Mouse (Mus musculus) embryonic facial prominence, embryonic 14.5 days (tissue): ENCODE measurements around the gene St3gal5. TPM values are rescaled to one million over a fixed set of nuclear protein-coding genes. Genes with fewer than 3 reads are reported as not detected.

Experiments used
- ATAC-seq: fragments of 200-750 bp; cut with Nextera tagmentation; 2 replicates; pipeline ENCODE4 v1.8.0; 2017; ENCODE audit warnings: low read depth, moderate number of reproducible peaks, moderate TSS enrichment
- DNase-seq: peaks from one replicate; pipeline ENCODE4 v3.0.0-alpha.2; 2015; ENCODE audit warnings: low spot score
- H3K27ac ChIP-seq: fragments of 300-500 bp; sonication (generic); replicated peaks from 2 replicates; pipeline ENCODE4 v1.5.1; 2014; ENCODE audit warnings: low read depth, mild to moderate bottlenecking, low read length, moderate library complexity
- H3K27me3 ChIP-seq: fragments of 300-500 bp; sonication (generic); replicated peaks from 2 replicates; pipeline ENCODE4 v1.6.1; 2014; ENCODE audit warnings: low read length; ENCODE audit not compliant: control insufficient read depth, insufficient read depth
- H3K36me3 ChIP-seq: fragments of 300-500 bp; sonication (generic); 2 replicates; pipeline ENCODE4 v1.6.1; 2014; ENCODE audit warnings: low read length, mixed read lengths; ENCODE audit not compliant: control insufficient read depth, insufficient read depth
- H3K4me1 ChIP-seq: fragments of 300-500 bp; sonication (generic); 2 replicates; pipeline ENCODE4 v1.6.1; 2014; ENCODE audit warnings: antibody characterized with exemption, low read length; ENCODE audit not compliant: control insufficient read depth, insufficient read depth
- H3K4me2 ChIP-seq: fragments of 300-500 bp; sonication (generic); 2 replicates; pipeline ENCODE4 v1.6.1; 2014; ENCODE audit warnings: low read depth, mild to moderate bottlenecking, low read length, moderate library complexity, mixed read lengths
- H3K4me3 ChIP-seq: fragments of 300-500 bp; sonication (generic); 2 replicates; pipeline ENCODE4 v1.5.1; 2014; ENCODE audit warnings: low read depth, mild to moderate bottlenecking, low read length
- H3K9ac ChIP-seq: fragments of 300-500 bp; sonication (generic); 2 replicates; pipeline ENCODE4 v1.6.1; 2014; ENCODE audit warnings: low read depth, mild to moderate bottlenecking, low read length, moderate library complexity, mixed read lengths
- H3K9me3 ChIP-seq: fragments of 300-500 bp; sonication (generic); 2 replicates; pipeline ENCODE4 v1.6.1; 2016; ENCODE audit warnings: low read length; ENCODE audit not compliant: control insufficient read depth
- WGBS: fragments of 180-500 bp; shearing (Covaris S2); extraction: QIAGEN DNeasy Blood & Tissue Kit; methylation state at CpG from one replicate; pipeline ENCODE4 v1.1.7; 2014; 5-methylcytosine and 5-hydroxymethylcytosine counted together
- polyA plus RNA-seq: library from polyadenylated mRNA; unstranded; fragments of >200 nt; fragmentation: Nextera tagmentation; extraction: Ambion mirVana; gene quantifications from 2 replicates; pipeline ENCODE4 v1.2.1, GENCODE M21; 2014

The St3gal5 gene
- polyA plus RNA-seq, 1 experiment from 2014 or later: 31.3 TPM

- no peak for DNase-seq
- H3K27ac ChIP-seq: no peak overlapping the region
- ATAC-seq: no peak
- H3K4me1 ChIP-seq: peaks cover 27% of the 10 kb centered on the region
- WGBS: 73% methylated on average over 5 of the region's 5 CpGs
- H3K27me3 ChIP-seq: no peaks in the 10 kb centered on the region
- no peak overlapping the region for H3K4me3 ChIP-seq
- no peak overlapping the region for H3K4me2 ChIP-seq
- peaks cover 5% of the 10 kb centered on the region for H3K36me3 ChIP-seq
- no peaks in the 10 kb centered on the region for H3K9me3 ChIP-seq
- no peak overlapping the region for H3K9ac ChIP-seq
Measured at GRCm38 (mm10) chr6:72202732-72203131, 105.3 kb downstream of the St3gal5 start.

- Histone ChIP-seq H3K4me1 (peaks cover 29% of the 10 kb centered on the region), H3K4me3 (no peak overlapping the region), H3K36me3 (peaks cover 5% of the 10 kb centered on the region), H3K4me2 (no peak overlapping the region), H3K9me3 (no peaks in the 10 kb centered on the region), H3K9ac (no peak overlapping the region), H3K27me3 (no peaks in the 10 kb centered on the region), H3K27ac (no peak overlapping the region)
- ATAC-seq (no peak), DNase-seq (no peak)
- WGBS: 60% methylated on average over 5 of the region's 5 CpGs
Measured at GRCm38 (mm10) chr6:72203279-72203678, 105.9 kb downstream of the St3gal5 start.

Other genes starting within 250 kb of the St3gal5 start
- gene Ptcd3, start 188.8 kb upstream of the St3gal5 start, polyA plus RNA-seq: 84.6 and 92.6 TPM in 2 replicates
- 28.9 and 31.5 TPM in 2 replicates for gene Polr1a, start 188.5 kb upstream of the St3gal5 start, polyA plus RNA-seq
- 12.1 and 12.9 TPM in 2 replicates for gene Atoh8, start 138.0 kb downstream of the St3gal5 start, polyA plus RNA-seq
- not detected in 2 replicates for gene Sftpb, start 207.0 kb downstream of the St3gal5 start, polyA plus RNA-seq
- gene Usp39, start 247.6 kb downstream of the St3gal5 start, polyA plus RNA-seq: 46.6 and 50.7 TPM in 2 replicates
- gene 0610030E20Rik, start 249.7 kb downstream of the St3gal5 start, polyA plus RNA-seq: 19.6 and 25.0 TPM in 2 replicates